Mouse (Mus musculus): ENCODE results near the gene Rufy2.

DNA sequence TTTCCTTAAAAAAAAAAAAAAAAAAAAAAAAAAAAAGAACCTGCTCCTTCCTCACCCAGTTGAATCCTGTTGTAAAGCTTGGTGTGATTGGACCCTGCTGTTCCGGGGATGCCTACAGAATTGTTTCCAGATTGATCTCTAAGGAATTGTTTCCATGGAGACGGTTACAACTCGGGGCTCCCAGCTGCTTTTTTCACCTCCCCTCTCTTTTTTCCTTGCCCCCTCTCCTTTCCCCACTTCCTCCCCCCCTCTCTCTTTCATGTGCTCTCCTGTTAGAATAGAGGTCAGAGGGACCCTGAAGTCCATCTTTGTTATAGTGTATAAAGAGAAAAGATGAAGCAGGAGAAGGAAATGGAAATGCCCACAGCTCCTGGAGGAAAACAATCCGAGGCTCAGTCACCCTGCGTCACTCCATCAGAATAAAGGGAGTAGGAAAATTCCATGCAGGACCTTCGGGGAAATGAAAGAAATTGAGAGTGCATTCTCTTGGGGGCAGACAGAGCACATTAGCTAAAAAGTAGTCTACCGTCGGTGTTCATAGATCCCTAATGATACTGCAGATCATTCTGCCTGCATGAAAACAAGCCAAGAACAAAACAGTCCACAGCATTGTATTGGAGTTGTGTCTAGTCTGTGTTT lies 46.3 kb downstream of the Rufy2 start:
- TF ChIP-seq CTCF (IDR thresholded peaks at IDR 0.05; ENCODE audit: low read depth) (no peak), EP300 (IDR thresholded peaks at IDR 0.05; ENCODE audit: low read depth) (no peak)
